Mouse (Mus musculus): ENCODE data around the gene Higd2a.

The Higd2a gene

GRCm38 (mm10) chr13:54589996-54590951 lies at the start of gene Higd2a, which contains the start of gene Nop16:
Gene Higd2a, plus strand, starts transcription at chr13:54590207.
Gene Nop16, minus strand, starts transcription at chr13:54590090.
- peak; percentile 75 to 89 for DNase-seq (ENCODE audit: low spot score in 2 of 2)

GRCm38 (mm10) chr13:54548036-54548435 lies 42.0 kb upstream of the Higd2a start:
- DNase-seq (ENCODE audit: low spot score in 2 of 2), result no peak

GRCm38 (mm10) chr13:54556176-54556575 lies 33.8 kb upstream of the Higd2a start:
- no peak for DNase-seq (ENCODE audit: low spot score in 2 of 2)

GRCm38 (mm10) chr13:54556796-54557195 lies 33.2 kb upstream of the Higd2a start:
- no peak for DNase-seq (ENCODE audit: low spot score in 2 of 2)

- no peak for DNase-seq (ENCODE audit: low spot score in 2 of 2)
These were observed 32.4 kb upstream of the Higd2a start for GRCm38 (mm10) chr13:54557652-54558051.

GRCm38 (mm10) chr13:54559656-54560055 lies 30.4 kb upstream of the Higd2a start:
- DNase-seq (ENCODE audit: low spot score in 2 of 2), result no peak

GRCm38 (mm10) chr13:54560608-54561007 lies 29.4 kb upstream of the Higd2a start:
- no peak for DNase-seq (ENCODE audit: low spot score in 2 of 2)

- DNase-seq (ENCODE audit: low spot score in 2 of 2), result no peak
These were observed 27.4 kb upstream of the Higd2a start for GRCm38 (mm10) chr13:54562562-54562961.

GRCm38 (mm10) chr13:54564232-54565200 lies 25.5 kb upstream of the Higd2a start:
- no peak for DNase-seq (ENCODE audit: low spot score in 2 of 2)

GRCm38 (mm10) chr13:54565201-54565581 lies 24.8 kb upstream of the Higd2a start, which contains the start of gene 4833439L19Rik:
Gene 4833439L19Rik, minus strand, starts transcription at chr13:54565435.
- peak; percentile 89 to 93 for DNase-seq (ENCODE audit: low spot score in 2 of 2)

- peak in 1 of 2 experiments; percentile 62 for DNase-seq (ENCODE audit: low spot score in 2 of 2)
These were observed 24.2 kb upstream of the Higd2a start for GRCm38 (mm10) chr13:54565594-54566345.

- DNase-seq (ENCODE audit: low spot score in 2 of 2), result no peak
These were observed 21.6 kb upstream of the Higd2a start for GRCm38 (mm10) chr13:54568380-54568779.

- DNase-seq (ENCODE audit: low spot score in 2 of 2), result no peak
These were observed 20.7 kb upstream of the Higd2a start for GRCm38 (mm10) chr13:54569282-54569681.

GRCm38 (mm10) chr13:54570736-54571135 lies 19.3 kb upstream of the Higd2a start:
- no peak for DNase-seq (ENCODE audit: low spot score in 2 of 2)

- DNase-seq (ENCODE audit: low spot score in 2 of 2), result no peak
These were observed 18.4 kb upstream of the Higd2a start for GRCm38 (mm10) chr13:54571637-54572036.

GRCm38 (mm10) chr13:54572621-54573020 lies 17.4 kb upstream of the Higd2a start:
- DNase-seq (ENCODE audit: low spot score in 2 of 2), result no peak

- peak; percentile 51 to 75 for DNase-seq (ENCODE audit: low spot score in 2 of 2)
These were observed 15.0 kb upstream of the Higd2a start, which contains the start of gene Arl10 for GRCm38 (mm10) chr13:54574854-54575481. Gene Arl10, plus strand, starts transcription at chr13:54575015.

GRCm38 (mm10) chr13:54575489-54575888 lies 14.5 kb upstream of the Higd2a start:
- DNase-seq (ENCODE audit: low spot score in 2 of 2), result peak in 1 of 2 experiments; percentile 28

- no peak for DNase-seq (ENCODE audit: low spot score in 2 of 2)
These were observed 12.1 kb upstream of the Higd2a start for GRCm38 (mm10) chr13:54577652-54578507.

- no peak for DNase-seq (ENCODE audit: low spot score in 2 of 2)
These were observed 8.6 kb upstream of the Higd2a start for GRCm38 (mm10) chr13:54581385-54581784.
